Mouse (Mus musculus) hindbrain, embryonic 13.5 days (tissue): ENCODE measurements at regions not wholly inside any gene's neighbourhood (a gene's known extent, or its start where the extent isn't known, plus 50 kb on each side); places are given as distances from the start of the nearest gene placed in this dataset.

ENCODE experiments used
- ATAC-seq: fragments of 200-750 bp; cut with Nextera tagmentation; 2 replicates; pipeline ENCODE4 v1.8.0; 2017; ENCODE audit warnings: moderate TSS enrichment; ENCODE audit not compliant: low FRiP score
- H3K27ac ChIP-seq: fragments of 300-500 bp; sonication (generic); 2 replicates; pipeline ENCODE4 v1.5.1; 2015; ENCODE audit warnings: inconsistent platforms, mild to moderate bottlenecking, moderate library complexity
- H3K27me3 ChIP-seq: fragments of 300-500 bp; sonication (generic); 2 replicates; pipeline ENCODE4 v1.6.1; 2015; ENCODE audit warnings: mild to moderate bottlenecking, inconsistent platforms
- H3K36me3 ChIP-seq: fragments of 300-500 bp; sonication (generic); 2 replicates; pipeline ENCODE4 v1.6.1; 2015; ENCODE audit warnings: mild to moderate bottlenecking, inconsistent platforms
- H3K4me1 ChIP-seq: fragments of 300-500 bp; sonication (generic); replicated peaks from 2 replicates; pipeline ENCODE4 v1.6.1; 2015; ENCODE audit warnings: inconsistent platforms
- H3K4me2 ChIP-seq: fragments of 300-500 bp; sonication (generic); 2 replicates; pipeline ENCODE4 v1.6.1; 2015; ENCODE audit warnings: inconsistent platforms, mild to moderate bottlenecking, moderate library complexity
- H3K4me3 ChIP-seq: fragments of 300-500 bp; sonication (generic); 2 replicates; pipeline ENCODE4 v1.5.1; 2015; ENCODE audit warnings: mild to moderate bottlenecking, inconsistent platforms
- H3K9ac ChIP-seq: fragments of 300-500 bp; sonication (generic); 2 replicates; pipeline ENCODE4 v1.6.1; 2015; ENCODE audit warnings: mild to moderate bottlenecking, inconsistent platforms
- H3K9me3 ChIP-seq: fragments of 300-500 bp; sonication (generic); 2 replicates; pipeline ENCODE4 v1.6.1; 2016; ENCODE audit warnings: inconsistent platforms
- WGBS: fragments of 180-500 bp; shearing (Covaris S2); methylation state at CpG from one replicate; pipeline ENCODE4 v1.1.7; 2015; 5-methylcytosine and 5-hydroxymethylcytosine counted together

GRCm38 (mm10) chr1:155472112-155472955, 55.1 kb upstream of the Xpr1 start:
- peaks cover 24% of the 10 kb centered on the region for H3K4me1 ChIP-seq
- H3K27me3 ChIP-seq: no peaks in the 10 kb centered on the region
- H3K4me3 ChIP-seq: no peak overlapping the region
- no peaks in the 10 kb centered on the region for H3K36me3 ChIP-seq
- H3K9ac ChIP-seq: no peak overlapping the region
- H3K4me2 ChIP-seq: no peak overlapping the region
- H3K9me3 ChIP-seq: no peaks in the 10 kb centered on the region
- WGBS: 70% methylated on average over 11 of the region's 11 CpGs
- peak overlapping the region; percentile 35; the same call in 1 of the 2 replicates for H3K27ac ChIP-seq
- no peak for ATAC-seq

DNA sequence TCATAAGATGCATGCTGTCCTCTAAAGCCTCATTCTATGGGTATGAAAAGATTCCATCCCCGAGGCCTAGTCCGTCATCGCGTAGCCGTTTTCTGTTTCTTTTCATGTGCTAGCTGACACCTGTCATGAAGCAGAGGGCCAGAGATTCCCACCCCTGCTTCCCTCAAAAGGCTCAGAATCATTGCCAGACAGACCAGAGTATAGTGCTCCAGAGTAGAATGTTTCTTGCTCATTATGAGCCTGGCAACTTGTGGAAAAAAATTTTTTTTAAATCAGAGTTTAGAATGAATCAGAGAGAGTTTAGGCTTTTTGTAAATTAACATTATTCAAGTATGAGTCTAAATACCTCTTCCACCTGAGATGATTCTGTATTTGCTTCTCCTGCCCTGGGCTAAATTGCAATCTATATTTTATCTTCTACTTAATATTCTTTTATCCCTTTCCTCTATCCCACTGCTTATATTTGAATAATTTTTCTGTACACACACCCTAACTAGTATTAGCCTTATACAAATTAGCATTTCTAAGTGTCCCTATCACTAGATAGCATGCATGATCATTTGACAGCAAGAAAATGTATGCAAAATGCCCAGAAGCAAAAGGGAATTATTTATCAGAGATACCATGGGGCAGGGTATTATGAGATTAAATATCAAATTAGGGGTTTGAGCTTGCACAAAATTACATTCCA, 55.9 kb upstream of the Xpr1 start:
- H3K9me3 ChIP-seq: no peaks in the 10 kb centered on the region
- H3K27ac ChIP-seq: peak overlapping the region; percentile 35; the same call in 1 of the 2 replicates
- H3K9ac ChIP-seq: no peak overlapping the region
- H3K4me1 ChIP-seq: peaks cover 24% of the 10 kb centered on the region
- H3K4me3 ChIP-seq: no peak overlapping the region
- no peak overlapping the region for H3K4me2 ChIP-seq
- no peaks in the 10 kb centered on the region for H3K36me3 ChIP-seq
- no peak for ATAC-seq
- no peaks in the 10 kb centered on the region for H3K27me3 ChIP-seq
- 42% methylated on average over 5 of the region's 5 CpGs for WGBS

DNA sequence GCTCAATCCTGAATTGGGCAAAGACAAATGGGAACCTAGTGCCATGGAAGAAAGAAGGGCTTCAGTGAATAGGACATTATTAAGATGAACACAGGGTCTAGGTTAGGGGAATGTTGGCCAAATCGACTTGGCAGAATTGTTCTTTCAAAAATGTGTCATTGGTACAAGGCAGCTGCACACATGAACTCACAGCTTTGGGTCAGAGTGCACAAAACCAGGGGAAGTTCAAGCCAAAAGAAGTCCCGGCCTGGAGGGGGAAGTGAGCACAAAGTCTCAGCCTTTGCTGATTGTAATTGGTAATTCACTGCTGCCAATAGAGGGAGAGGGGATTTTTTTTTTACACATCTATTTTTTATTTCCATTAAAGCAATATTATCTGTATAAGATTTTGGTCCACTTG, 57.8 kb upstream of the Xpr1 start:
- H3K4me3 ChIP-seq: no peak overlapping the region
- H3K9me3 ChIP-seq: no peaks in the 10 kb centered on the region
- H3K27me3 ChIP-seq: no peaks in the 10 kb centered on the region
- ATAC-seq: no peak
- peaks cover 24% of the 10 kb centered on the region for H3K4me1 ChIP-seq
- H3K4me2 ChIP-seq: no peak overlapping the region
- H3K36me3 ChIP-seq: no peaks in the 10 kb centered on the region
- WGBS: 52% methylated on average over 2 of the region's 2 CpGs
- no peak overlapping the region for H3K27ac ChIP-seq
- no peak overlapping the region for H3K9ac ChIP-seq

DNA sequence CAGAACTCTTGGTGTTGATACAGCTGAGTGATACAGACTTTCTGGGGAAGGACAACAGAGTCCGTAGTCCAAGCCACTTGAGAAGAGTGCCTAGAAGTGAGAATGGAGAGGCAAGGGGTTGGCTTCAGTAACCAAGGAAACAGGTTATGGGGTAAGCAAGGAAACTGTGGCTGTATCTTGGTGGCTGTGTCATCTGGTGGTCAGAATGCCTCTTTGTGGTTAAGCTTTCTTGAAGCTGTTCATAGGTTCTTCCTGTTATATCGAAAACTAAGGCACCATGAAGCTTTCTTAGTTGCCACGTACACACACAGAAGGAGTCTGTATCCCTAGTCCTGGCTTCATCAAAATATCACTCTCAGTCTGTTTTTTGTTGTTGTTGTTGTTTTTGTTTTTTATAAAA, 59.0 kb upstream of the Xpr1 start:
- H3K4me2 ChIP-seq: no peak overlapping the region
- no peak for ATAC-seq
- H3K9me3 ChIP-seq: no peaks in the 10 kb centered on the region
- H3K27me3 ChIP-seq: no peaks in the 10 kb centered on the region
- 90% methylated on average over 3 of the region's 3 CpGs for WGBS
- H3K4me1 ChIP-seq: peaks cover 24% of the 10 kb centered on the region
- no peak overlapping the region for H3K9ac ChIP-seq
- no peak overlapping the region for H3K27ac ChIP-seq
- H3K4me3 ChIP-seq: no peak overlapping the region
- H3K36me3 ChIP-seq: no peaks in the 10 kb centered on the region

DNA sequence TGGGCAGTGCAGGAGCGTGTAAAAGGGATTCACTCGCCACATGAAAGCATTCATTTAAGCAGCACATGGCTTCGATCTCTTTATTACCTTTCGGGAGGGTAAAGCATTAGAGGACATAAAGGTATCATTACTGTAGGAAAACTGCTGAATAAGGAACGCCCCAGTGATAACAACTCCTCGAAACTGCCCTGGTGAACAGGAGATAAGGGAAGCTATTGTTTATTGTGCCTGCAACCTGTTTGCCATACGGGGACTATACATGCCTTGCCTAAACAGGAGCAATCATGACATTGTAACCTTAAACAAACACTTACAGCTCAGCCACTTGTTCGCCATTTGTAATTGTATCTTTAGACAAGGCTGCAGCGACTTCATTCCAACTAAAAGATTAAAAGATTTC, 64.9 kb upstream of the Xpr1 start:
- H3K4me2 ChIP-seq: peak overlapping the region; percentile 11; the same call in 1 of the 2 replicates
- H3K4me3 ChIP-seq: no peak overlapping the region
- 0 out of 2 replicates have a peak, but pooled peaks have one; percentile 13 for ATAC-seq
- H3K4me1 ChIP-seq: peaks cover 17% of the 10 kb centered on the region
- no peaks in the 10 kb centered on the region for H3K9me3 ChIP-seq
- WGBS: 42% methylated on average over 9 of the region's 9 CpGs
- no peaks in the 10 kb centered on the region for H3K36me3 ChIP-seq
- no peak overlapping the region for H3K9ac ChIP-seq
- H3K27me3 ChIP-seq: peaks cover 3% of the 10 kb centered on the region; the same call in 1 of the 2 replicates
- H3K27ac ChIP-seq: peak overlapping the region; percentile 32; the same call in 1 of the 2 replicates

DNA sequence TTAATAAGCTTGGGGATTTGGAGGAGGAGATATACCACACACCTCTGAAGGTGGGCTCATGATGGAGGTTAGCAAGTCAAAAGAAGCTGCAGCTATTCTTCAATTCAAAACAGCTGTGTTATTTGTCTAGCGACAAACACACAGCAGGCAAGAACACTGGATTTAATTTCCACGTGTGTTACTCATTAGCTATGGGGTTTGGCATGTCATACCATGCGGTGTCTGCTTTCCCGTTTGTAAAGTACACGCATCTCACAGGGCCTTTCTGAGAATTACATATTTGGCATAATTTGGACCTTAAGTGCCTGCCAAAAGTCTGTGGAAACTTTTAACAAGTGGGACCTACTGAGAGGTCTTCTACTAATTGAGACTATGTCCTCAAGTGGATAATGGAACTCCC, 65.5 kb upstream of the Xpr1 start:
- Histone ChIP-seq H3K4me1 (peaks cover 17% of the 10 kb centered on the region), H3K4me2 (no peak overlapping the region), H3K36me3 (no peaks in the 10 kb centered on the region), H3K9me3 (no peaks in the 10 kb centered on the region), H3K27ac (no peak overlapping the region), H3K27me3 (peaks cover 3% of the 10 kb centered on the region; the same call in 1 of the 2 replicates), H3K9ac (no peak overlapping the region), H3K4me3 (no peak overlapping the region)
- 64% methylated on average over 5 of the region's 5 CpGs for WGBS
- ATAC-seq: no peak

DNA sequence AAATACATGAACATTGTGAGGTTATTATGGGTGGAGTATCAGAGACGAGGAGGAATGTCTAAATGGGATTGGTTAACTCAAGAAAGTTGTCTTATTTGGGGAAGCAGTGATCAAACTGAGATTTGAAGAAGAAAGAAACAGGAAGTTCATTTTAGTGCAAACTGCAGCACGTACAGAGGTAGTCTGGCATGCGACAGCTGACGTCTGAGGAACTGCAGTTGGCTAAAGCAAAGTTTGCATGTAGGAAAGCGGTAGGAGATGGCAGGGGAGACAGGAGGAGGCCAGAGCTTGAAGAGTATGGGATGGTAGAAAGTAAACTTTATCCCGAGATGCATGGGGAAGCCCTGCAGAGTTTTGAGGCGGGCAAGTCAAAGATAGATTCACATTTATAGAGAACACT, 66.5 kb upstream of the Xpr1 start:
- Histone ChIP-seq H3K4me1 (peaks cover 21% of the 10 kb centered on the region), H3K9me3 (no peaks in the 10 kb centered on the region), H3K4me3 (no peak overlapping the region), H3K4me2 (no peak overlapping the region), H3K36me3 (no peaks in the 10 kb centered on the region), H3K9ac (no peak overlapping the region), H3K27me3 (peaks cover 3% of the 10 kb centered on the region; the same call in 1 of the 2 replicates), H3K27ac (no peak overlapping the region)
- ATAC-seq: no peak
- WGBS: 80% methylated on average over 7 of the region's 7 CpGs

DNA sequence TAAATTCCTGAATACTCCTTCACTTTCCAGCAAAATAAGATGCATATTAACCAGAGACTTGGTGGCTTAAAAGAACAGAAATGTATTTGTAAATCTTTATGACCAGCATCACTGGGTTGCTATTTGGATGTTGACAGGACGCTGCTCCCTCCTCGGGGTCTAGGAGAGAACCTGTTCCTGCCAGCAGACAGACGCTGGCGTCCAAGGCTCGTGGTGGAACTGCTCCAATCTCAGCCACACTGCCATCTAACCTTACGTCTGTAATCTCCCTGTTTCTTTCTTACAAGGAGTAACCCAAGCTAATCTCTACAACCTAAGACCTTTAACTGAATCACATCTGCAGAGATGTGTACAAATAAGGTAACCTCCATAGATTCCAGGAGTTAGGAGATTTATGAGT, 70.1 kb upstream of the Acbd6 start:
- 85% methylated on average over 6 of the region's 6 CpGs for WGBS
- Histone ChIP-seq H3K27me3 (peaks cover 3% of the 10 kb centered on the region; the same call in 1 of the 2 replicates), H3K4me3 (no peak overlapping the region), H3K4me1 (peaks cover 38% of the 10 kb centered on the region), H3K9me3 (no peaks in the 10 kb centered on the region), H3K27ac (0 out of 2 replicates have a peak overlapping the region, but pooled peaks have one; percentile 8), H3K9ac (no peak overlapping the region), H3K4me2 (no peak overlapping the region), H3K36me3 (no peaks in the 10 kb centered on the region)
- no peak for ATAC-seq

GRCm38 (mm10) chr1:155488966-155489661, 68.8 kb upstream of the Acbd6 start:
- H3K27ac ChIP-seq: peak overlapping the region; percentile 52; the same call in 1 of the 2 replicates
- WGBS: 80% methylated on average over 11 of the region's 11 CpGs
- no peak overlapping the region for H3K9ac ChIP-seq

GRCm38 (mm10) chr1:155490131-155490530, 67.8 kb upstream of the Acbd6 start:
- no peak overlapping the region for H3K4me3 ChIP-seq
- no peak overlapping the region for H3K4me2 ChIP-seq
- H3K9ac ChIP-seq: no peak overlapping the region
- 81% methylated on average over 7 of the region's 7 CpGs for WGBS
- peak overlapping the region; percentile 8; the same call in 1 of the 2 replicates for H3K27ac ChIP-seq
- H3K36me3 ChIP-seq: no peaks in the 10 kb centered on the region
- H3K27me3 ChIP-seq: no peaks in the 10 kb centered on the region; the same call in 1 of the 2 replicates
- H3K4me1 ChIP-seq: peaks cover 35% of the 10 kb centered on the region
- no peak for ATAC-seq
- H3K9me3 ChIP-seq: no peaks in the 10 kb centered on the region

More at GRCm38 (mm10) chr1:155488966-155489661, 68.8 kb upstream of the Acbd6 start:
- H3K4me2 ChIP-seq: no peak overlapping the region
- no peak for ATAC-seq
- no peaks in the 10 kb centered on the region; the same call in 1 of the 2 replicates for H3K27me3 ChIP-seq
- no peak overlapping the region for H3K4me3 ChIP-seq
- H3K4me1 ChIP-seq: peaks cover 35% of the 10 kb centered on the region
- H3K36me3 ChIP-seq: no peaks in the 10 kb centered on the region
- no peaks in the 10 kb centered on the region for H3K9me3 ChIP-seq

DNA sequence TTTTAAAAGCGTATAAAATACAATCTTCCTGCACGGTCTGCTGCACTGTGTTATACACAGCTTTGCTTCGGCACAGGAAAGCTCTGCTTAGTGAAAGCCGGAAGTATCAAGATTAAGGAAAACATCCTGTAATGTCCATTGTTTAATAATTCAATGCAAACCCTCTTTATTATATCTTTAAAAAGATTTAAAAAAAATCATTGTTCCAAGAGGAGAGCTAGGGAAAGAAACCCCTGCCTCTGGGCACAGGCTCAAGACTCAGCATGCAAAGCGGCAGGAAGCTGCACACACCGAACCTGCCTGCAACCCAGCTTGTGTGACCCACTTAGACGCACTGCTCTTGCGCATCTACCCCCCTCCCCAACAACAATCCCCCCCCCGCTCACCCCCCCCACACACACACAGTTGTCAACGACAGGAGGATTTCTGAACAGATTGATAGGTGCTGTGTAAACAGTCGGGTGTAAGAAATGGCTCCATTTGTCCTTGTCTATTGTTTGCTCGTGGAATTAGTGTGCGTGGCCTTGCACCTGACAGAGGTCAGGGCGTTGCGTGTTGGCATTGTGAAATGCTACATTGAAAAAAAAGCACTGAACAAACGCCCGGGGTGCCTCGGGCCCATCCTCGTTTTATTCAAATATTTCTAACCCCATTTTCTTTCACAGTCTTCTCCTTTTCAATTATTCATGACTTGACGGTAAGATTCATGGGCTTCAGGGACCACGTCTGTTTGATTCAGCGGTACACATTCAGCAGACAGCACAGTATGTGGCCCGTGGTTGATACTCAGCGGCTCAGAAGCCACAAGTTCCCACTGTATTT, 66.5 kb upstream of the Acbd6 start:
- Histone ChIP-seq H3K9me3 (no peaks in the 10 kb centered on the region), H3K27me3 (no peaks in the 10 kb centered on the region), H3K4me1 (peaks cover 31% of the 10 kb centered on the region), H3K27ac (peak overlapping the region; percentile 76), H3K4me2 (peak overlapping the region; percentile 48), H3K9ac (peak overlapping the region; percentile 56), H3K36me3 (no peaks in the 10 kb centered on the region), H3K4me3 (peak overlapping the region; percentile 18)
- peak; percentile 83 for ATAC-seq
- WGBS: 13% methylated on average over 24 of the region's 24 CpGs
